Mouse (Mus musculus): Measurements from ENCODE around the gene Smarcd3. TPM values are rescaled to one million over a fixed set of nuclear protein-coding genes. Genes with fewer than 3 reads are reported as not detected.

The Smarcd3 gene
- polyA plus RNA-seq, 1 experiment = 12.4 TPM

GRCm38 (mm10) chr5:24597221-24597728, 26.9 kb downstream of the Smarcd3 start:
- TF ChIP-seq CTCF (conservative IDR thresholded peaks at IDR 0.05; ENCODE audit: insufficient read depth, insufficient read length, low read depth, low read length) (peak; percentile 51), POLR2A (IDR thresholded peaks at IDR 0.05; ENCODE audit: low read depth, low read length) (no peak)

GRCm38 (mm10) chr5:24596519-24597171, 27.6 kb downstream of the Smarcd3 start:
- Histone ChIP-seq H3K4me3 (ENCODE audit: insufficient read depth, low read depth, low read length) (no peak overlapping the region), H3K4me1 (ENCODE audit: control insufficient read depth, insufficient read depth, low read length) (peaks cover 7% of the 10 kb centered on the region; the same call in 1 of the 2 replicates), H3K27ac (ENCODE audit: insufficient read depth, low read depth, low read length) (no peak overlapping the region), H3K36me3 (ENCODE audit: control insufficient read depth, insufficient read depth, low read length) (no peaks in the 10 kb centered on the region), H3K27me3 (replicated peaks; ENCODE audit: control insufficient read depth, insufficient read depth, low read length) (no peaks in the 10 kb centered on the region)
- DNase-seq = peak; percentile 45
- TF ChIP-seq CTCF (conservative IDR thresholded peaks at IDR 0.05; ENCODE audit: insufficient read depth, insufficient read length, low read depth, low read length) = no peak
- TF ChIP-seq POLR2A (IDR thresholded peaks at IDR 0.05; ENCODE audit: low read depth, low read length) = no peak
- WGBS = 31% methylated on average over 11 of the region's 11 CpGs

More at GRCm38 (mm10) chr5:24597221-24597728, 26.9 kb downstream of the Smarcd3 start:
- peak; percentile 87 for DNase-seq
- Histone ChIP-seq H3K4me3 (ENCODE audit: insufficient read depth, low read depth, low read length) (no peak overlapping the region), H3K36me3 (ENCODE audit: control insufficient read depth, insufficient read depth, low read length) (no peaks in the 10 kb centered on the region), H3K27ac (ENCODE audit: insufficient read depth, low read depth, low read length) (no peak overlapping the region), H3K27me3 (replicated peaks; ENCODE audit: control insufficient read depth, insufficient read depth, low read length) (no peaks in the 10 kb centered on the region), H3K4me1 (ENCODE audit: control insufficient read depth, insufficient read depth, low read length) (peaks cover 7% of the 10 kb centered on the region; the same call in 1 of the 2 replicates)
- 44% methylated on average over 2 of the region's 2 CpGs for WGBS

GRCm38 (mm10) chr5:24595786-24596380, 28.3 kb downstream of the Smarcd3 start:
- H3K4me1 ChIP-seq (ENCODE audit: control insufficient read depth, insufficient read depth, low read length) = peaks cover 7% of the 10 kb centered on the region; the same call in 1 of the 2 replicates
- no peaks in the 10 kb centered on the region for H3K27me3 ChIP-seq (replicated peaks; ENCODE audit: control insufficient read depth, insufficient read depth, low read length)
- H3K36me3 ChIP-seq (ENCODE audit: control insufficient read depth, insufficient read depth, low read length) = no peaks in the 10 kb centered on the region
- H3K27ac ChIP-seq (ENCODE audit: insufficient read depth, low read depth, low read length) = no peak overlapping the region
- no peak for TF ChIP-seq CTCF (conservative IDR thresholded peaks at IDR 0.05; ENCODE audit: insufficient read depth, insufficient read length, low read depth, low read length)
- no peak for TF ChIP-seq POLR2A (IDR thresholded peaks at IDR 0.05; ENCODE audit: low read depth, low read length)
- WGBS = 78% methylated on average over 14 of the region's 14 CpGs
- H3K4me3 ChIP-seq (ENCODE audit: insufficient read depth, low read depth, low read length) = no peak overlapping the region
- no peak for DNase-seq

- H3K27me3 ChIP-seq (replicated peaks; ENCODE audit: control insufficient read depth, insufficient read depth, low read length) = no peaks in the 10 kb centered on the region
- TF ChIP-seq CTCF (conservative IDR thresholded peaks at IDR 0.05; ENCODE audit: insufficient read depth, insufficient read length, low read depth, low read length) (no peak), POLR2A (IDR thresholded peaks at IDR 0.05; ENCODE audit: low read depth, low read length) (no peak)
- H3K4me1 ChIP-seq (ENCODE audit: control insufficient read depth, insufficient read depth, low read length) = peaks cover 7% of the 10 kb centered on the region; the same call in 1 of the 2 replicates
- WGBS = 93% methylated on average over 5 of the region's 5 CpGs
- H3K36me3 ChIP-seq (ENCODE audit: control insufficient read depth, insufficient read depth, low read length) = no peaks in the 10 kb centered on the region
- no peak for DNase-seq
- no peak overlapping the region for H3K4me3 ChIP-seq (ENCODE audit: insufficient read depth, low read depth, low read length)
- no peak overlapping the region for H3K27ac ChIP-seq (ENCODE audit: insufficient read depth, low read depth, low read length)
Measured at GRCm38 (mm10) chr5:24595261-24595660, 28.9 kb downstream of the Smarcd3 start.

GRCm38 (mm10) chr5:24594346-24594745, 29.9 kb downstream of the Smarcd3 start:
- DNase-seq = no peak
- H3K36me3 ChIP-seq (ENCODE audit: control insufficient read depth, insufficient read depth, low read length) = no peaks in the 10 kb centered on the region
- H3K27me3 ChIP-seq (replicated peaks; ENCODE audit: control insufficient read depth, insufficient read depth, low read length) = no peaks in the 10 kb centered on the region
- no peak overlapping the region for H3K4me3 ChIP-seq (ENCODE audit: insufficient read depth, low read depth, low read length)
- WGBS = 95% methylated on average over 5 of the region's 5 CpGs
- H3K27ac ChIP-seq (ENCODE audit: insufficient read depth, low read depth, low read length) = no peak overlapping the region
- peaks cover 7% of the 10 kb centered on the region; the same call in 1 of the 2 replicates for H3K4me1 ChIP-seq (ENCODE audit: control insufficient read depth, insufficient read depth, low read length)
- TF ChIP-seq POLR2A (IDR thresholded peaks at IDR 0.05; ENCODE audit: low read depth, low read length) (no peak), CTCF (conservative IDR thresholded peaks at IDR 0.05; ENCODE audit: insufficient read depth, insufficient read length, low read depth, low read length) (no peak)

- TF ChIP-seq CTCF (conservative IDR thresholded peaks at IDR 0.05; ENCODE audit: insufficient read depth, insufficient read length, low read depth, low read length) (no peak), POLR2A (IDR thresholded peaks at IDR 0.05; ENCODE audit: low read depth, low read length) (no peak)
- Histone ChIP-seq H3K36me3 (ENCODE audit: control insufficient read depth, insufficient read depth, low read length) (no peaks in the 10 kb centered on the region), H3K4me3 (ENCODE audit: insufficient read depth, low read depth, low read length) (no peak overlapping the region), H3K4me1 (ENCODE audit: control insufficient read depth, insufficient read depth, low read length) (peaks cover 7% of the 10 kb centered on the region; the same call in 1 of the 2 replicates), H3K27ac (ENCODE audit: insufficient read depth, low read depth, low read length) (no peak overlapping the region), H3K27me3 (replicated peaks; ENCODE audit: control insufficient read depth, insufficient read depth, low read length) (no peaks in the 10 kb centered on the region)
- DNase-seq = no peak
- 83% methylated on average over 10 of the region's 10 CpGs for WGBS
Measured at GRCm38 (mm10) chr5:24593928-24594327, 30.3 kb downstream of the Smarcd3 start.

GRCm38 (mm10) chr5:24593230-24593629, 31.0 kb downstream of the Smarcd3 start:
- no peaks in the 10 kb centered on the region for H3K27me3 ChIP-seq (replicated peaks; ENCODE audit: control insufficient read depth, insufficient read depth, low read length)
- H3K4me3 ChIP-seq (ENCODE audit: insufficient read depth, low read depth, low read length) = no peak overlapping the region
- peaks cover 6% of the 10 kb centered on the region; the same call in 1 of the 2 replicates for H3K4me1 ChIP-seq (ENCODE audit: control insufficient read depth, insufficient read depth, low read length)
- no peaks in the 10 kb centered on the region for H3K36me3 ChIP-seq (ENCODE audit: control insufficient read depth, insufficient read depth, low read length)
- no peak for DNase-seq
- WGBS = 85% methylated on average over 10 of the region's 10 CpGs
- TF ChIP-seq POLR2A (IDR thresholded peaks at IDR 0.05; ENCODE audit: low read depth, low read length) (no peak), CTCF (conservative IDR thresholded peaks at IDR 0.05; ENCODE audit: insufficient read depth, insufficient read length, low read depth, low read length) (no peak)
- H3K27ac ChIP-seq (ENCODE audit: insufficient read depth, low read depth, low read length) = no peak overlapping the region
